Mouse (Mus musculus) left cerebral cortex, adult 2 months (tissue): ENCODE results near the gene Spef2. TPM values are rescaled to one million over a fixed set of nuclear protein-coding genes. Genes with fewer than 3 reads are reported as not detected.
"Not testable (repeated sequence)": the region's sequence is repeated elsewhere in the genome, so short reads cannot be mapped to it uniquely, and the experiment has no call there.

Experiments used
- DNase-seq, 2 experiments: peaks; one replicate each; pipeline ENCODE4 v3.0.0; 2021 to 2022; ENCODE audit warnings: low spot score in 2 of 2, mixed read lengths in 1 of 2; ENCODE audit errors: extremely low spot score in 1 of 2
- H3K27ac ChIP-seq: fragments of 200-600 bp; 2 replicates; pipeline ENCODE4 v1.8.1; 2022
- H3K4me3 ChIP-seq: fragments of 200-600 bp; 2 replicates; pipeline ENCODE4 v1.8.1; 2022
- CTCF ChIP-seq: fragments of 200-600 bp; IDR thresholded peaks from 2 replicates; pipeline ENCODE4 v1.8.1; 2022; ENCODE audit warnings: antibody characterized with exemption, mild to moderate bottlenecking, moderate library complexity
- intact Hi-C: fragments of 180-260 bp; cut with DNase I; formaldehyde crosslinking; loops from one replicate; pipeline ENCODE4 v1.15.1; 2025
- total RNA-seq, 2 experiments: library from RNA; stranded (reverse); gene quantifications; 2 replicates each; pipeline ENCODE4 v1.2.3; 2021

Spef2 gene
- total RNA-seq, 2 experiments from 2014 or later = 0.68 to 0.72 TPM

DNA sequence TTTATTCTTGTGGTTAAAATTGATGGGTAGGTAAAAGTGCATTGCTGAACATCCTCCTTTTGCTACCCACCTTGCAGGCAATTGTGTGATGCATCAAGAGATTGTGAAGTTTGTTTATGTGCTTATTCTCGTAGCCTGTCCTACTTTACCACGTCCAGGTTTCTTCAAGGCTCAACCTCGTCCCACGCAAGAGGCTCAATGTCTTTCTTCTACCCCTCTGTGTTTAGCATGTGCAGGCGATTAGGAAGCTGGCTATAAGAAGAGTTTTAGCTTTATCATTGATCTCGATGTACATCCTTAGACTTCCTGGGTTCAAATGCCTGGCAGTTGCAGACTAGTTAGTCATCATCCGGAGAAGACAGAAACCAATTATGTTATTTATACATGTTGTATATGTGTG is 176.0 kb downstream of the Spef2 start:
- no peak overlapping the region for H3K27ac ChIP-seq
- no peak for DNase-seq
- intact Hi-C loops = no loop called here
- no peak overlapping the region for H3K4me3 ChIP-seq
- TF ChIP-seq CTCF = no peak

- no peak for DNase-seq
- intact Hi-C loops = no loop called here
- Histone ChIP-seq H3K4me3 (no peak overlapping the region), H3K27ac (no peak overlapping the region)
- no peak for TF ChIP-seq CTCF
Observed at GRCm38 (mm10) chr15:9571896-9572295, 176.8 kb downstream of the Spef2 start.

GRCm38 (mm10) chr15:9567316-9567715 is 181.4 kb downstream of the Spef2 start:
- intact Hi-C loops = no loop called here

GRCm38 (mm10) chr15:9565396-9565795 is 183.3 kb downstream of the Spef2 start:
- intact Hi-C loops = no loop called here
- Histone ChIP-seq H3K27ac (no peak overlapping the region), H3K4me3 (no peak overlapping the region)
- TF ChIP-seq CTCF = no peak
- no peak for DNase-seq

More at GRCm38 (mm10) chr15:9567316-9567715, 181.4 kb downstream of the Spef2 start:
- no peak for DNase-seq
- Histone ChIP-seq H3K4me3 (no peak overlapping the region), H3K27ac (no peak overlapping the region)
- no peak for TF ChIP-seq CTCF

DNA sequence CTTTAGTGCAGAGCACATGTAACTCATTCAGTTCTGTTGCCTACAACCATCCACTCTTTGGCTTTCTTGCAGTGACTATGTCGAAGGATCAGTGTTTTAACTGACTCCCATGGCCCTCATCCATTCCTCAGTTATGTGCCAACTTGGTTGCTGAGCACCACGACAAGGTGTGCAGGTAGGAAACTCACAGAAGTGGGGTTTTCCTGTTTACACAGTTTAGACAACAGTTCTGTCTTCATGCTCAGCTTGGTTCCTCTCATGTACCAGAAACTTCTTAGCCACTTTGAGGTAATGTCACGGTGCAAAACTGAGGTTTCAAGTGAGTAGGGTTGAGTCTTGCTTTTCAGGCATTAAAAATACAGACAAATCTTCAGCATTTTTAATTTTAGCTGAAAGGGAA is 184.5 kb downstream of the Spef2 start:
- no peak for DNase-seq
- intact Hi-C loops = no loop called here
- TF ChIP-seq CTCF = no peak
- Histone ChIP-seq H3K27ac (no peak overlapping the region), H3K4me3 (no peak overlapping the region)

GRCm38 (mm10) chr15:9557264-9557663 is 191.4 kb downstream of the Spef2 start:
- H3K27ac ChIP-seq, H3K4me3 ChIP-seq, DNase-seq, intact Hi-C loops: not testable (repeated sequence)

DNA sequence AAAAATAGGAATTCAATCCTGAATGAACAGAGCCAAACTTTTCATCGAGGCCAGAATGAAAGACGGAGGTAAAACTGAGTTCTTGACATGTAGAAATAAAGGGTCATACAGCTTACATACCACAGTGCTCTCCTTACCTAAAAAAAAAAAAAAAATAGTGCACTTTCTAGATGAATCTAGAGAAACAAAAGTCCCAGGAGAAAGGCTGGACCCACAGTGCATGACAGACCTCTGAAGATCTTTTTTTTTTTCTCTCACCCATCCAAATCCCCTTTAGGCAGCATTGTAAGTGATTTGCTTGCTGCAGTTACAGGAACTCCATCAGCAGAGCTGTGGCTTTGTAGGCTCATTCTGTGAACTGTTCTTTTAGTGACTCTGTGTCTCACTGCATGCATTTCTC is 199.7 kb downstream of the Spef2 start:
- intact Hi-C loops = no loop called here
- no peak for DNase-seq
- Histone ChIP-seq H3K27ac (no peak overlapping the region), H3K4me3 (no peak overlapping the region)
- no peak for TF ChIP-seq CTCF

DNA sequence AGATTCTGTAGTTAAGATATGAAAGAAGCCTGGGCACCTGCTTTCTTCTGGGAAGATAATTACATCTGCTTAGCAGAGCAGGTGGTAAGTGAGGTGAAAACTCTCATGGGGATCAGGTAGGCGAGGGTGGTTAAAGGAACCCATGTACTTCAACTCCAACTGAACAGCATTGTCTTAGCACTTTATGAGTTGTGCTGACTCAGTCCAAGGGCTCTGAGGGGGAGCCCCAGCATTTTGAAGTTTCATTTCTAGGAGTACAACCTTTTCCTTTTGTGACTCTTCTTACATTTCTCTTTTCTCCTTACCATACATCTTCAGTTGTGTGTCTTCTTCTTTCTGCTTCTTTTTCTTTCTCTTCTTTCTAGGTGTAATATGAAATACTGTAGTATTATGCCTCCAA is 213.5 kb downstream of the Spef2 start:
- H3K27ac ChIP-seq = no peak overlapping the region
- H3K4me3 ChIP-seq = no peak overlapping the region
- TF ChIP-seq CTCF = no peak
- intact Hi-C loops = no loop called here
- DNase-seq = no peak

- intact Hi-C loops = no loop called here
- TF ChIP-seq CTCF = no peak
- Histone ChIP-seq H3K4me3 (no peak overlapping the region), H3K27ac (no peak overlapping the region)
- DNase-seq = no peak
Observed at GRCm38 (mm10) chr15:9533356-9533902, 215.2 kb downstream of the Spef2 start.

GRCm38 (mm10) chr15:9530076-9530475 is 218.6 kb downstream of the Spef2 start, which contains the start of gene Il7r:
Il7r (minus strand) TSS chr15:9530176.
- H3K4me3 ChIP-seq = no peak within 1 kb of the TSS
- TF ChIP-seq CTCF = no peak
- no peak for DNase-seq
- intact Hi-C loops = no loop called here
- H3K27ac ChIP-seq = no peak within 1 kb of the TSS

DNA sequence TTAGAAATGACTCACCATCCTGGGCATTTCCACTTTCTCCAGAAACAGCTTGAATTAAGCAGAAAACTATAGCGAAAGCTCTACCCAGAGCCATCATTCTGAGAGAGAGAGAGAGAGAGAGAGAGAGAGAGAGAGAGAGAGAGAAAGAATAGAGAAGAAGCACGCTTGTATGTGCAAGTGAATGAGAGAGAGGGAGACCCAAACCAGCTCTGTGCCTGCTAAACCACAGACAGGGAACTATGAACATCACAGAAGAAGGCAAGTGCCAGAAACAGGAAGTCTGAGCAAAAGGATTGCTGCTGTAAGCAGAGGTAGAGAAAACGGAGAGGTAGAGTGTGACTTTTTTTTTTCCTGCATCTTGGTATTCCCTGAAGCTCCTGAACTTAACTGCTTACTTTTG is 219.0 kb downstream of the Spef2 start:
- Histone ChIP-seq H3K4me3 (no peak overlapping the region), H3K27ac (no peak overlapping the region)
- intact Hi-C loops = no loop called here
- no peak for DNase-seq
- TF ChIP-seq CTCF = no peak

Other genes starting within 250 kb of the Spef2 start
- under 1 TPM; 0.42 to 0.43 TPM for gene Il7r, start 218.7 kb downstream of the Spef2 start, total RNA-seq